Mouse (Mus musculus) kidney, adult 2 months (tissue): ENCODE data around the gene Lmod2. TPM values are rescaled to one million over a fixed set of nuclear protein-coding genes. Genes with fewer than 3 reads are reported as not detected.

Experiments
- DNase-seq: peaks from one replicate; pipeline ENCODE4 v3.0.0; 2021
- H3K27ac ChIP-seq: fragments of 200-500 bp; 2 replicates; pipeline ENCODE4 v1.5.1; 2012; ENCODE audit warnings: low read depth, low read length, control low read depth, inconsistent platforms; ENCODE audit not compliant: insufficient read depth
- H3K27me3 ChIP-seq: fragments of 200-500 bp; replicated peaks from 2 replicates; pipeline ENCODE4 v1.6.1; 2012; ENCODE audit warnings: mild to moderate bottlenecking, moderate library complexity, low read length, inconsistent platforms; ENCODE audit not compliant: control insufficient read depth, insufficient read depth
- H3K36me3 ChIP-seq: fragments of 200-500 bp; 2 replicates; pipeline ENCODE4 v1.6.1; 2012; ENCODE audit warnings: mild to moderate bottlenecking, moderate library complexity, low read length, inconsistent platforms; ENCODE audit not compliant: control insufficient read depth, insufficient read depth
- H3K4me1 ChIP-seq: fragments of 200-500 bp; 2 replicates; pipeline ENCODE4 v1.6.1; 2011; ENCODE audit warnings: low read length; ENCODE audit not compliant: control insufficient read depth, insufficient read depth
- H3K4me3 ChIP-seq: fragments of 200-500 bp; 2 replicates; pipeline ENCODE4 v1.5.1; 2011; ENCODE audit warnings: mild to moderate bottlenecking, low read depth, low read length, control low read depth; ENCODE audit not compliant: insufficient read depth
- CTCF ChIP-seq: fragments of 200-500 bp; conservative IDR thresholded peaks from 2 replicates; pipeline ENCODE4 v1.5.1; 2011; ENCODE audit warnings: low read depth, mild to moderate bottlenecking, control low read depth, low read length, moderate library complexity, mixed read lengths; ENCODE audit not compliant: insufficient read depth, insufficient read length
- POLR2A ChIP-seq: fragments of 200-500 bp; IDR thresholded peaks from one replicate; pipeline ENCODE4 v1.6.1; 2011; ENCODE audit warnings: low read depth, low read length, control low read depth
- WGBS: fragments of 180-500 bp; shearing (Covaris S2); methylation state at CpG from one replicate; pipeline ENCODE4 v1.1.7; 2018; 5-methylcytosine and 5-hydroxymethylcytosine counted together
- polyA plus RNA-seq: library from polyadenylated mRNA; depleted of rRNA; stranded (reverse); fragments of >200 nt; gene quantifications from 2 replicates; pipeline ENCODE4 v1.2.3, GENCODE M21; 2012

The Lmod2 gene
- polyA plus RNA-seq, 1 experiment = 1.1 TPM

DNA sequence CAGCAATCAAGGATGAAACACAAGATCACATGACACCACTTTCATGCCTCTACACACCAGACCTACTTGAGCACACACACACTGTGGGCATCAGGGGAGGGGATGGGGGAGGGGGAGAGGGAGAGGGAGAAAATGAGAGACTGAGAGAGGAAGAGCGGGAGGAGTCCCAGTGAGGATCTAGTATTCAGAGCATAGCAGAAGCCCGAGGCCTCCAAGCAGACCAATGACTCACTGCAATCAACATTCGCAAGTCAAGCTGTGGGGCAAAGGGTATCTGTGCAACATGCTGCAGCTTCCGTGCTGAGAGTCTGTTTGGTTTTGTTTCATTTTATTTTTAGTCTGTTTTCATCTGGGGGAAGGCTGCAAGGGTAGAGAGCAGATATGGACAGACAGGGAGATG lies 34.5 kb downstream of the Lmod2 start:
- H3K4me3 ChIP-seq = no peak overlapping the region
- H3K4me1 ChIP-seq = no peaks in the 10 kb centered on the region
- TF ChIP-seq CTCF (no peak), POLR2A (no peak)
- DNase-seq = peak; percentile 42
- no peaks in the 10 kb centered on the region for H3K27me3 ChIP-seq
- H3K27ac ChIP-seq = no peak overlapping the region
- H3K36me3 ChIP-seq = peaks cover 1% of the 10 kb centered on the region; the same call in 1 of the 2 replicates
- 50% methylated on average over 4 of the region's 4 CpGs for WGBS

- no peaks in the 10 kb centered on the region for H3K4me1 ChIP-seq
- peaks cover 1% of the 10 kb centered on the region; the same call in 1 of the 2 replicates for H3K36me3 ChIP-seq
- TF ChIP-seq POLR2A = no peak
- TF ChIP-seq CTCF = no peak
- WGBS = 76% methylated on average over 3 of the region's 3 CpGs
- H3K4me3 ChIP-seq = no peak overlapping the region
- no peak for DNase-seq
- H3K27me3 ChIP-seq = no peaks in the 10 kb centered on the region
- no peak overlapping the region for H3K27ac ChIP-seq
Measured at GRCm38 (mm10) chr6:24634065-24634464, 36.5 kb downstream of the Lmod2 start.

GRCm38 (mm10) chr6:24635814-24636213 lies 38.3 kb downstream of the Lmod2 start:
- no peaks in the 10 kb centered on the region for H3K4me1 ChIP-seq
- H3K36me3 ChIP-seq = no peaks in the 10 kb centered on the region
- 81% methylated on average over 2 of the region's 2 CpGs for WGBS
- peak; percentile 54 for TF ChIP-seq CTCF
- TF ChIP-seq POLR2A = no peak
- H3K27ac ChIP-seq = no peak overlapping the region
- peak; percentile 47 for DNase-seq
- no peaks in the 10 kb centered on the region for H3K27me3 ChIP-seq
- no peak overlapping the region for H3K4me3 ChIP-seq

- Histone ChIP-seq H3K4me1 (peaks cover 10% of the 10 kb centered on the region), H3K27ac (no peak overlapping the region), H3K4me3 (no peak overlapping the region), H3K36me3 (no peaks in the 10 kb centered on the region), H3K27me3 (no peaks in the 10 kb centered on the region)
- 94% methylated on average over 4 of the region's 4 CpGs for WGBS
- DNase-seq = no peak
- TF ChIP-seq POLR2A (no peak), CTCF (no peak)
Measured at GRCm38 (mm10) chr6:24641286-24641685, 43.7 kb downstream of the Lmod2 start.

- TF ChIP-seq POLR2A (no peak), CTCF (no peak)
- H3K27ac ChIP-seq = no peak overlapping the region
- 85% methylated on average over 2 of the region's 2 CpGs for WGBS
- no peak overlapping the region for H3K4me3 ChIP-seq
- no peaks in the 10 kb centered on the region for H3K36me3 ChIP-seq
- DNase-seq = no peak
- peaks cover 10% of the 10 kb centered on the region for H3K4me1 ChIP-seq
- no peaks in the 10 kb centered on the region for H3K27me3 ChIP-seq
Measured at GRCm38 (mm10) chr6:24642161-24642560, 44.6 kb downstream of the Lmod2 start.

GRCm38 (mm10) chr6:24642960-24643359 lies 45.4 kb downstream of the Lmod2 start:
- H3K27ac ChIP-seq = no peak overlapping the region
- no peaks in the 10 kb centered on the region for H3K36me3 ChIP-seq
- no peak for DNase-seq
- H3K27me3 ChIP-seq = no peaks in the 10 kb centered on the region
- TF ChIP-seq CTCF (no peak), POLR2A (no peak)
- peaks cover 13% of the 10 kb centered on the region for H3K4me1 ChIP-seq
- H3K4me3 ChIP-seq = no peak overlapping the region
- 81% methylated on average over 3 of the region's 3 CpGs for WGBS

DNA sequence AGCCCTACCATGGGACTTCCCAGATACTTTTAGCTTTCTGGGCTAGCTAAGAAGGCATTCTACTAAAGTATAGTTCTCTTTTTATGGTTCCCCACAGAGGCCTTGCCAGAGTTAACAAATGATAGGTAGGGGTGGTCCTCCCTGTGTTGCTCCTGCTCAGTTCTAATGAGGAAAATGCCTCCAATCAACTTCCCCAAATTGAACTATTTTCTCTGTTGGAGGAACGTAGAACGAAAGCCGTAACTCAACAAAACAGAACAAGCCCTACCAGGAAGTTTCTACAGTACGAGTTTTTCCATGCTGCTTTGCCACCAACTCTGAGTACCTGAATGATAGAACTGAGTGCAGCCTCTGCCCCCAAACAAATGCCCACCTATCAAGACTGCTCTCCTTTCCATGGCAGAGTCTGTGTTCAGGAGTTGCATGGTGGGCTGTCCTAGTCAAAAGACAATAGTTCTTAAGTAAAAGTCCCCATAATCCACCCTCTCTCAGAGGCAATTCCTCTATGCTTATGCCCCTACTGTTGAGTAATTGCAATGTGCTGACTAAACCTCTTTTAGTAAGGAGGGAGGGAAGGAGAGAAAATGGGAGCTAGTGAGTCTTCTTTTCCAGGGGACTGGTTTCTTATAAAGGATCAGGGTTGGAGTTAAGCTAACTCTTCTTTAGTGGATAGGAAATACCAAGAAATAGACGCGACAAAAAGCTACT lies 47.9 kb downstream of the Lmod2 start:
- Histone ChIP-seq H3K4me3 (no peak overlapping the region), H3K36me3 (no peaks in the 10 kb centered on the region), H3K27ac (no peak overlapping the region), H3K4me1 (peaks cover 13% of the 10 kb centered on the region), H3K27me3 (no peaks in the 10 kb centered on the region)
- TF ChIP-seq CTCF (no peak), POLR2A (no peak)
- 83% methylated on average over 6 of the region's 6 CpGs for WGBS
- DNase-seq = no peak

- no peak overlapping the region for H3K4me3 ChIP-seq
Measured at GRCm38 (mm10) chr6:24647103-24647691, 49.6 kb downstream of the Lmod2 start.

More at GRCm38 (mm10) chr6:24647103-24647691, 49.6 kb downstream of the Lmod2 start:
- TF ChIP-seq POLR2A = no peak
- TF ChIP-seq CTCF = no peak
- Histone ChIP-seq H3K4me1 (peaks cover 11% of the 10 kb centered on the region), H3K27ac (no peak overlapping the region), H3K27me3 (no peaks in the 10 kb centered on the region), H3K36me3 (no peaks in the 10 kb centered on the region)
- no peak for DNase-seq
- WGBS = 63% methylated on average over 4 of the region's 4 CpGs
